Mouse (Mus musculus) heart, adult 2 months (tissue): Measurements from ENCODE around the gene Dscam.

Experiments
- EP300 ChIP-seq: fragments of 200-500 bp; IDR thresholded peaks from 2 replicates; pipeline ENCODE4 v1.6.1; 2011; ENCODE audit warnings: low read depth, low read length, control low read depth; ENCODE audit not compliant: insufficient read depth
- POLR2A ChIP-seq: fragments of 200-500 bp; IDR thresholded peaks from 2 replicates; pipeline ENCODE4 v1.6.1; 2011; ENCODE audit warnings: mild to moderate bottlenecking, low read depth, low read length, control low read depth; ENCODE audit not compliant: insufficient read depth

- TF ChIP-seq EP300: no peak
- no peak for TF ChIP-seq POLR2A
Measured at GRCm38 (mm10) chr16:96711935-96712334, 458.6 kb downstream of the Dscam start.
